Mouse (Mus musculus): Measurements from ENCODE around the gene Ugt1a6a.

- TF ChIP-seq CTCF (conservative IDR thresholded peaks at IDR 0.05; ENCODE audit: low read length) (no peak), POU5F1 (IDR thresholded peaks at IDR 0.05; ENCODE audit: borderline replicate concordance, low read length) (no peak), NANOG (IDR thresholded peaks at IDR 0.05; ENCODE audit: borderline replicate concordance, low read length) (no peak)
These were observed 78.5 kb downstream of the Ugt1a6a start for GRCm38 (mm10) chr1:88213061-88213460.

All from E14TG2a.4 (cell line).